30 mouse cellular contexts compared by ENCODE assay signal in the genomic region with DNA sequence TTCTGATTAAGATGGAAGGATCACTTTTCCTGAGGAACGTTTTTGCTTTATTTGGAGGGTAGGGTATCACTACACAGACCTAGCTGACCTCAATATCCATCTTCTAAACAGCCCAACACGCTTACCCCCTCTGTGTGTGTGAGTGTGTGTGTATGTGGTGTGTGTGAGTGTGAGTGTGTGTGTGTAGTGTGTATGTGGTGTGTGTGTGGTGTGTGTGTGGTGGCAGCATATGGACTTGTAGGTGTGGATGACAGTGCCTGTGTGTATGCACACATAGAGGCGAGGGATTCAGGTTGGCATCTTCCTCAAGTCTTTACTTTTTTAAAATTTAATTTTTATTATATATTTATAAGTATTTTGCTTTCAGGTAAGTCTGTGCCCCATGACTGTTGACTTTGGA. TPM values are rescaled to one million over a fixed set of nuclear protein-coding genes. Genes with fewer than 3 reads are reported as not detected.
"Had no signal": no experiment of that assay in that cellular context is flagged by ENCODE, and none has a peak within 500 bp of the region (broad histone marks: within the 10 kb centered on the region; RNA-seq: fewer than 3 reads in every experiment).

No protein-coding gene starts in this region.

- H3K9ac ChIP-seq: heart, embryonic 13.5 days; heart, embryonic 15.5 days; hindbrain, embryonic 15.5 days; limb, embryonic 13.5 days; limb, embryonic 15.5 days; liver, embryonic 12.5 days; liver, embryonic 14.5 days had no signal

- DNase-seq: gastrocnemius, adult 2 months; gastrocnemius, postnatal 10 days; gastrocnemius, postnatal 25 days; heart, adult 18-20 months; heart, postnatal 14 days; heart, postnatal 36 days; kidney, adult 11 months; kidney, adult 8-10 months; kidney, postnatal 14 days; kidney, postnatal 36 days; layer of hippocampus, adult 9-11 months; layer of hippocampus, postnatal 36 days; left cerebral cortex, postnatal 4 days had no signal

- H3K9me3 ChIP-seq: heart, embryonic 15.5 days; hindbrain, embryonic 15.5 days; limb, embryonic 15.5 days had no signal

- H3K4me3 ChIP-seq: gastrocnemius, adult 2 months; heart, embryonic 15.5 days; liver, embryonic 12.5 days had no signal

- H3K27me3 ChIP-seq: heart, embryonic 13.5 days; heart, embryonic 15.5 days; hindbrain, embryonic 15.5 days; limb, embryonic 13.5 days; limb, embryonic 15.5 days; liver, embryonic 12.5 days had no signal

- ATAC-seq: hindbrain, postnatal 0 days; intestine, embryonic 16.5 days; liver, embryonic 12.5 days had no signal

- H3K4me2 ChIP-seq: heart, embryonic 11.5 days; heart, embryonic 15.5 days; limb, embryonic 15.5 days had no signal

- H3K27ac ChIP-seq: hindbrain, postnatal 0 days; kidney, postnatal 0 days; limb, embryonic 13.5 days; liver, embryonic 14.5 days had no signal

RNA-seq across cellular contexts. Expression of a gene that starts 27.9 kb away (rescaled TPM):
- polyA plus RNA-seq: heart, embryonic 11.5 days; heart, embryonic 13.5 days; heart, embryonic 15.5 days; heart, postnatal 0 days; hindbrain, embryonic 11.5 days; intestine, embryonic 14.5 days; intestine, embryonic 16.5 days; kidney, embryonic 14.5 days; large intestine, adult 2 months; limb, embryonic 11.5 days; limb, embryonic 13.5 days; limb, embryonic 15.5 days; liver, embryonic 12.5 days had no signal
